In genomic region chr6:37377387-37377786, GRCm38 (mm10) we compare ENCODE assay signal across 6 mouse cellular contexts.
DNase-seq lines count a peak whose midpoint lies in the region; ATAC-seq lines count a peak whose summit lies in the region.
"Not testable (repeated sequence)": the region's sequence is repeated elsewhere in the genome, so short reads cannot be mapped to it uniquely, and the experiment has no call there.

No protein-coding gene starts in this region.

- H3K9me3 ChIP-seq in ES-E14 (ENCODE audit: control insufficient read depth, insufficient read depth, low read depth, low read length); heart, embryonic 12.5 days (replicated peaks): not testable (repeated sequence)

- H3K9ac ChIP-seq in ES-E14 (ENCODE audit: insufficient read depth, low read depth, low read length, poor library complexity, severe bottlenecking); heart, embryonic 12.5 days: not testable (repeated sequence)

- H3K36me3 ChIP-seq in ES-E14 (ENCODE audit: control insufficient read depth, insufficient read depth, low read length, poor library complexity, severe bottlenecking) = not testable (repeated sequence)
- peaks cover 57% of the 10 kb centered on the region for H3K36me3 ChIP-seq in heart, embryonic 12.5 days

- not testable (repeated sequence) for H3K4me2 ChIP-seq in heart, embryonic 12.5 days

- intact Hi-C loops in heart, postnatal 25 days (cut with DNase I) = not testable (repeated sequence)

- DNase-seq in ES-E14 (ENCODE audit: low read depth, low spot score) (peak; percentile 29), ZHBTc4 (ENCODE audit: low read depth, low spot score) (peak; percentile 81)
- peak; percentile 12 to 28 for DNase-seq in gastrocnemius, adult 8-10 months (ENCODE audit: low spot score in 2 of 2)
- peak; percentile 97 for DNase-seq in heart, adult 11 months
- DNase-seq in heart, postnatal 25 days (ENCODE audit: low spot score) = peak; percentile 34

- H3K27ac ChIP-seq in ES-E14 (ENCODE audit: insufficient read depth, low read depth, low read length, poor library complexity, severe bottlenecking) = not testable (repeated sequence)
- 0 out of 2 replicates have a peak overlapping the region, but pooled peaks have one; percentile 30 for H3K27ac ChIP-seq in heart, embryonic 12.5 days (ENCODE audit: poor library complexity, severe bottlenecking)

- in situ Hi-C loops in ES-E14 (cut with MboI; ENCODE audit: low sequenced_read_pairs in 2 of 2, unreplicated experiment in 2 of 2) = not testable (repeated sequence)

- not testable (repeated sequence) for H3K4me3 ChIP-seq in ES-E14 (ENCODE audit: insufficient read depth in 1 of 2, low read depth in 1 of 2, low read length in 2 of 2, poor library complexity in 1 of 2, severe bottlenecking in 1 of 2); heart, embryonic 12.5 days

- H3K27me3 ChIP-seq in heart, embryonic 12.5 days (replicated peaks) = not testable (repeated sequence)

- not testable (repeated sequence) for H3K4me1 ChIP-seq in ES-E14 (ENCODE audit: control insufficient read depth in 2 of 2, insufficient read depth in 2 of 2, low read length in 2 of 2, poor library complexity in 1 of 2)
- peaks cover 34% of the 10 kb centered on the region for H3K4me1 ChIP-seq in heart, embryonic 12.5 days (replicated peaks)

- not testable (repeated sequence) for ATAC-seq in heart, embryonic 12.5 days (ENCODE audit: insufficient number of reproducible peaks, low FRiP score)

- WGBS in heart, embryonic 12.5 days = 79% methylated on average over 3 of the region's 3 CpGs

Comparison
In these comparisons a context has a peak if more than half of its experiments do, and no peak if none do; other contexts are left out.
1. DNase-seq: peak in every context shown above with its lines; median percentile 97 in heart, adult 11 months; 81 in ZHBTc4; 34 in heart, postnatal 25 days; 29 in ES-E14; 20 in gastrocnemius, adult 8-10 months.